Mouse (Mus musculus): ENCODE results near the gene Fpr3. TPM values are rescaled to one million over a fixed set of nuclear protein-coding genes. Genes with fewer than 3 reads are reported as not detected.

The Fpr3 gene
- polyA plus RNA-seq, 1 experiment from 2014 or later, result not detected

DNA sequence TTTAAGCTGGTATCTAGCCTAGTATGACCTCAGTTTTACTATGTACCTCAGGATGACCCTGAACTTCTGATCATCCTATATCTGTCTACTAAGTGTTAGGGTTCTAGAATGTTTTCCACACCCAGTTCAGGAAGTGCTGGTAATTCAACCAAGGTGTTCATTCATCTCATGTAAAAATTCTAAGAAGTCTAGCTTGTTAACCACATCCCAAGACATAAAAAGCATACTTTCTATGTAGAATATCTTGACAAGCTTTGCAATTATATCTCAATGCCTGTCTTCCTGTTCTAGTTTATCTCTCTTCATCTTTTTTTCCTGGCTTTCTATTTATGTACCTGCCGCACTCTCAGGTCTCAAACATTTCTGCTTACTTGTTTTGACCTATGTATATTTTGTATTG lies 117.1 kb downstream of the Fpr3 start:
- Histone ChIP-seq H3K36me3 (ENCODE audit: insufficient read depth, low read length) (no peaks in the 10 kb centered on the region), H3K4me2 (replicated peaks; ENCODE audit: low read depth, low read length) (no peak overlapping the region), H3K9ac (replicated peaks; ENCODE audit: low read depth) (no peak overlapping the region), H3K27me3 (replicated peaks; ENCODE audit: insufficient read depth, low read length) (no peaks in the 10 kb centered on the region), H3K4me3 (ENCODE audit: low read depth, low read length) (no peak overlapping the region), H3K9me3 (ENCODE audit: low read length) (no peaks in the 10 kb centered on the region), H3K4me1 (ENCODE audit: insufficient read depth, low read depth, low read length) (no peaks in the 10 kb centered on the region), H3K27ac (ENCODE audit: low read length) (no peak overlapping the region)
- DNase-seq (ENCODE audit: low spot score), result no peak
- ATAC-seq, result no peak
- 85% methylated on average over 1 of the region's 1 CpGs for WGBS
- TF ChIP-seq EP300 (IDR thresholded peaks at IDR 0.05), result no peak
- no peak for TF ChIP-seq CTCF (IDR thresholded peaks at IDR 0.05)

Other genes with a start within 250 kb of the Fpr3 start
- not detected in 2 replicates for gene Vmn2r90, start 184.1 kb upstream of the Fpr3 start, polyA plus RNA-seq (2015; fragmentation: Nextera tagmentation; extraction: Ambion mirVana)
- 16.6 and 17.9 TPM in 2 replicates for gene Spaca6, start 60.7 kb upstream of the Fpr3 start, polyA plus RNA-seq (2015; fragmentation: Nextera tagmentation; extraction: Ambion mirVana)
- 1.9 and 2.4 TPM in 2 replicates for gene Has1, start 32.6 kb upstream of the Fpr3 start, polyA plus RNA-seq (2015; fragmentation: Nextera tagmentation; extraction: Ambion mirVana)
- 13.7 and 14.9 TPM in 2 replicates for gene Fpr1, start 3.9 kb upstream of the Fpr3 start, polyA plus RNA-seq (2015; fragmentation: Nextera tagmentation; extraction: Ambion mirVana)
- gene Fpr2, start within 50 bp of the Fpr3 start, polyA plus RNA-seq (2015; fragmentation: Nextera tagmentation; extraction: Ambion mirVana), result 12.6 and 15.4 TPM in 2 replicates
- gene Fpr-rs4, start 133.9 kb downstream of the Fpr3 start, polyA plus RNA-seq (2015; fragmentation: Nextera tagmentation; extraction: Ambion mirVana), result not detected in 2 replicates
- 0.01 TPM in 1 of 2 replicates, not detected in the other for gene Vmn2r124, start 161.6 kb downstream of the Fpr3 start, polyA plus RNA-seq (2015; fragmentation: Nextera tagmentation; extraction: Ambion mirVana)
- not detected in 2 replicates for gene Vmn2r91, start 197.2 kb downstream of the Fpr3 start, polyA plus RNA-seq (2015; fragmentation: Nextera tagmentation; extraction: Ambion mirVana)